ENCODE assay signal across 18 mouse cellular contexts in genomic region chr9:66912304-66912703, GRCm38 (mm10). TPM values are rescaled to one million over a fixed set of nuclear protein-coding genes. Genes with fewer than 3 reads are reported as not detected.
DNase-seq lines count a peak whose midpoint lies in the region; ATAC-seq and TF ChIP-seq lines count a peak whose summit lies in the region.
"Had no signal": no experiment of that assay in that cellular context is flagged by ENCODE, and none has a peak within 500 bp of the region (broad histone marks: within the 10 kb centered on the region; RNA-seq: fewer than 3 reads in every experiment).

No protein-coding gene starts in this region.

- no peak overlapping the region for H3K4me2 ChIP-seq in forebrain, embryonic 11.5 days (ENCODE audit: low read depth, low read length, severe bottlenecking)
- peak overlapping the region; percentile 34 for H3K4me2 ChIP-seq in forebrain, embryonic 13.5 days
- H3K4me2 ChIP-seq in liver, postnatal 0 days (ENCODE audit: low read depth, low read length), result peak overlapping the region; percentile 97
- H3K4me2 ChIP-seq: intestine, embryonic 15.5 days; limb, embryonic 15.5 days; midbrain, embryonic 12.5 days had no signal

- no peak for DNase-seq in forebrain, embryonic 11.5 days (ENCODE audit: low spot score)
- no peak for DNase-seq in forebrain, embryonic 10.5 days (ENCODE audit: extremely low spot score, low spot score)
- no peak for DNase-seq in liver, postnatal 0 days
- no peak for DNase-seq in gastrocnemius, adult 8-10 months (ENCODE audit: low spot score in 2 of 2)
- DNase-seq: cerebellum, postnatal 25 days; gastrocnemius, postnatal 14 days; heart, postnatal 14 days; kidney, postnatal 10 days; lung, postnatal 14 days had no signal

- H3K9ac ChIP-seq in forebrain, embryonic 11.5 days (ENCODE audit: low read length), result no peak overlapping the region
- H3K9ac ChIP-seq in forebrain, embryonic 13.5 days, result no peak overlapping the region
- H3K9ac ChIP-seq in liver, postnatal 0 days (replicated peaks), result no peak overlapping the region
- H3K9ac ChIP-seq: intestine, embryonic 15.5 days; limb, embryonic 15.5 days; midbrain, embryonic 12.5 days had no signal

- H3K27me3 ChIP-seq in forebrain, embryonic 11.5 days (ENCODE audit: control insufficient read depth, insufficient read depth, low read length), result no peaks in the 10 kb centered on the region
- no peaks in the 10 kb centered on the region for H3K27me3 ChIP-seq in forebrain, embryonic 10.5 days (ENCODE audit: poor library complexity, severe bottlenecking)
- H3K27me3 ChIP-seq in megakaryocyte, embryonic 14.5 days (replicated peaks), result no peaks in the 10 kb centered on the region
- H3K27me3 ChIP-seq in forebrain, embryonic 13.5 days, result no peaks in the 10 kb centered on the region
- H3K27me3 ChIP-seq in liver, postnatal 0 days (ENCODE audit: insufficient read depth, low read length), result no peaks in the 10 kb centered on the region
- H3K27me3 ChIP-seq: CH12.LX; intestine, embryonic 15.5 days; limb, embryonic 15.5 days; midbrain, embryonic 12.5 days; Patski had no signal

- no peak for ATAC-seq in forebrain, embryonic 11.5 days (replicated peaks; ENCODE audit: low FRiP score)
- no peak for ATAC-seq in megakaryocyte, adult 5-6 weeks (ENCODE audit: poor library complexity, severe bottlenecking)
- peak; percentile 75 for ATAC-seq in forebrain, embryonic 13.5 days
- ATAC-seq in liver, postnatal 0 days, result no peak
- no peak for ATAC-seq in activated CD4-positive, CD25-positive, alpha-beta regulatory T cell, adult 4 months
- ATAC-seq: intestine, embryonic 15.5 days; Patski had no signal

- TF ChIP-seq EP300 in liver, postnatal 0 days (IDR thresholded peaks at IDR 0.05; ENCODE audit: low read depth), result no peak

- TF ChIP-seq CTCF in liver, postnatal 0 days (IDR thresholded peaks at IDR 0.05; ENCODE audit: low read depth), result no peak

- H3K9me3 ChIP-seq in forebrain, embryonic 11.5 days (ENCODE audit: control insufficient read depth, low read length), result no peaks in the 10 kb centered on the region
- H3K9me3 ChIP-seq in forebrain, embryonic 10.5 days, result no peaks in the 10 kb centered on the region
- no peaks in the 10 kb centered on the region for H3K9me3 ChIP-seq in megakaryocyte, embryonic 14.5 days
- H3K9me3 ChIP-seq in forebrain, embryonic 13.5 days (replicated peaks), result no peaks in the 10 kb centered on the region
- no peaks in the 10 kb centered on the region for H3K9me3 ChIP-seq in liver, postnatal 0 days (ENCODE audit: low read length)
- H3K9me3 ChIP-seq: intestine, embryonic 15.5 days; limb, embryonic 15.5 days; midbrain, embryonic 12.5 days had no signal

- no peak overlapping the region for H3K4me3 ChIP-seq in forebrain, embryonic 11.5 days (ENCODE audit: low read depth, low read length)
- no peak overlapping the region for H3K4me3 ChIP-seq in forebrain, embryonic 10.5 days
- peak overlapping the region; percentile 11 for H3K4me3 ChIP-seq in megakaryocyte, embryonic 14.5 days (replicated peaks)
- no peak overlapping the region for H3K4me3 ChIP-seq in forebrain, embryonic 13.5 days
- H3K4me3 ChIP-seq in liver, postnatal 0 days (ENCODE audit: low read depth, low read length), result peak overlapping the region; percentile 29
- H3K4me3 ChIP-seq: intestine, embryonic 15.5 days; limb, embryonic 15.5 days; midbrain, embryonic 12.5 days had no signal

- H3K36me3 ChIP-seq in forebrain, embryonic 11.5 days (ENCODE audit: control insufficient read depth, insufficient read depth, low read length), result no peaks in the 10 kb centered on the region
- peaks cover 36% of the 10 kb centered on the region for H3K36me3 ChIP-seq in forebrain, embryonic 10.5 days (replicated peaks)
- H3K36me3 ChIP-seq in megakaryocyte, embryonic 14.5 days (replicated peaks; ENCODE audit: low read length), result peaks cover 74% of the 10 kb centered on the region
- no peaks in the 10 kb centered on the region for H3K36me3 ChIP-seq in forebrain, embryonic 13.5 days (ENCODE audit: poor library complexity, severe bottlenecking)
- H3K36me3 ChIP-seq in liver, postnatal 0 days (replicated peaks; ENCODE audit: insufficient read depth, low read length), result peaks cover 10% of the 10 kb centered on the region; the same call in 1 of the 2 replicates
- H3K36me3 ChIP-seq: intestine, embryonic 15.5 days; limb, embryonic 15.5 days had no signal

- peaks cover 4% of the 10 kb centered on the region; the same call in 1 of the 2 replicates for H3K4me1 ChIP-seq in forebrain, embryonic 11.5 days (replicated peaks; ENCODE audit: control insufficient read depth, insufficient read depth, low read length)
- peaks cover 33% of the 10 kb centered on the region for H3K4me1 ChIP-seq in forebrain, embryonic 10.5 days
- peaks cover 95% of the 10 kb centered on the region for H3K4me1 ChIP-seq in megakaryocyte, embryonic 14.5 days
- H3K4me1 ChIP-seq in forebrain, embryonic 13.5 days, result peaks cover 63% of the 10 kb centered on the region
- H3K4me1 ChIP-seq in liver, postnatal 0 days (ENCODE audit: insufficient read depth), result peaks cover 78% of the 10 kb centered on the region

- H3K27ac ChIP-seq in forebrain, embryonic 11.5 days (ENCODE audit: low read depth, low read length), result peak overlapping the region; percentile 38; the same call in 1 of the 2 replicates
- no peak overlapping the region for H3K27ac ChIP-seq in forebrain, embryonic 10.5 days
- H3K27ac ChIP-seq in forebrain, embryonic 13.5 days, result peak overlapping the region; percentile 79
- H3K27ac ChIP-seq in liver, postnatal 0 days (ENCODE audit: low read depth), result 0 out of 2 replicates have a peak overlapping the region, but pooled peaks have one; percentile 96
- H3K27ac ChIP-seq: intestine, embryonic 15.5 days; limb, embryonic 15.5 days; midbrain, embryonic 12.5 days had no signal

RNA-seq across cellular contexts. Expression of gene Rab8b, which starts 7.2 kb away (rescaled TPM):
- polyA plus RNA-seq in forebrain, embryonic 11.5 days (2014; fragmentation: Nextera tagmentation; extraction: Ambion mirVana), result 44.1 and 51.7 TPM in 2 replicates
- 33.4 and 34.0 TPM in 2 replicates for polyA plus RNA-seq in forebrain, embryonic 10.5 days (2016; fragmentation: Nextera tagmentation; extraction: Ambion mirVana)
- 3.2 TPM in 1 of 2 replicates, not detected in the other for polyA plus RNA-seq in megakaryocyte, embryonic 14.5 days (2012; ENCODE audit: insufficient read depth, low replicate concordance)
- 78.2 and 82.1 TPM in 2 replicates for total RNA-seq in megakaryocyte, adult 5-6 weeks (2015)
- total RNA-seq in megakaryocyte, adult 5-6 weeks (2017), result 141 and 154 TPM in 2 replicates
- polyA plus RNA-seq in forebrain, embryonic 13.5 days (2015; fragmentation: Nextera tagmentation; extraction: Ambion mirVana), result 41.0 and 43.8 TPM in 2 replicates
- polyA plus RNA-seq in liver, postnatal 0 days (2015; fragmentation: Nextera tagmentation; extraction: Ambion mirVana), result 9.1 and 10.7 TPM in 2 replicates
- total RNA-seq in gastrocnemius, adult 8-10 months (2022), result 1 to 10 TPM; 5.1 to 6.4 (median 5.8) TPM
- 100 to 1,000 TPM; 157 to 180 TPM for polyA plus RNA-seq in activated CD4-positive, CD25-positive, alpha-beta regulatory T cell, adult 4 months (2017; shearing (Covaris generic))

RNA-seq across cellular contexts. Expression of gene Rps27l, which starts 33.6 kb away (rescaled TPM):
- 624 and 676 TPM in 2 replicates for polyA plus RNA-seq in forebrain, embryonic 11.5 days (2014; fragmentation: Nextera tagmentation; extraction: Ambion mirVana)
- 818 and 845 TPM in 2 replicates for polyA plus RNA-seq in forebrain, embryonic 10.5 days (2016; fragmentation: Nextera tagmentation; extraction: Ambion mirVana)
- polyA plus RNA-seq in megakaryocyte, embryonic 14.5 days (2012; ENCODE audit: insufficient read depth, low replicate concordance), result 23.8 and 219 TPM in 2 replicates
- 368 and 391 TPM in 2 replicates for total RNA-seq in megakaryocyte, adult 5-6 weeks (2015)
- total RNA-seq in megakaryocyte, adult 5-6 weeks (2017), result 149 and 154 TPM in 2 replicates
- polyA plus RNA-seq in forebrain, embryonic 13.5 days (2015; fragmentation: Nextera tagmentation; extraction: Ambion mirVana), result 470 and 585 TPM in 2 replicates
- 587 and 618 TPM in 2 replicates for polyA plus RNA-seq in liver, postnatal 0 days (2015; fragmentation: Nextera tagmentation; extraction: Ambion mirVana)
- 100 to 1,000 TPM; 223 to 268 (median 240) TPM for total RNA-seq in gastrocnemius, adult 8-10 months (2022)
- polyA plus RNA-seq in activated CD4-positive, CD25-positive, alpha-beta regulatory T cell, adult 4 months (2017; shearing (Covaris generic)), result 100 to 1,000 TPM; 217 to 295 TPM

Comparison
In these comparisons a context has a peak if more than half of its experiments do, and no peak if none do; other contexts are left out.
1. H3K4me3 ChIP-seq: peak in megakaryocyte, embryonic 14.5 days (single experiment) and liver, postnatal 0 days (single experiment); none in forebrain, embryonic 11.5 days (single experiment), forebrain, embryonic 10.5 days (single experiment) and forebrain, embryonic 13.5 days (single experiment).